Mouse (Mus musculus) embryonic facial prominence, embryonic 14.5 days (tissue): ENCODE measurements around the gene Bmp5. TPM values are rescaled to one million over a fixed set of nuclear protein-coding genes. Genes with fewer than 3 reads are reported as not detected.

Source experiments
- microRNA-seq: library from miRNA; unstranded; fragments of <30 nt; microRNA quantifications from one replicate; pipeline ENCODE4, GENCODE M21; 2016; ENCODE audit warnings: borderline number of aligned reads
- polyA plus RNA-seq: library from polyadenylated mRNA; unstranded; fragments of >200 nt; fragmentation: Nextera tagmentation; extraction: Ambion mirVana; gene quantifications from 2 replicates; pipeline ENCODE4 v1.2.1, GENCODE M21; 2014

The Bmp5 gene
- polyA plus RNA-seq, 1 experiment from 2014 or later = 12.0 TPM

Small RNA genes within 50 kb of the gene (microRNA-seq; reads per million reads assigned to microRNA genes)
- gene Gm44355 = not detected

Other genes with a start within 250 kb of the Bmp5 start
- gene Tmod3, start 215.7 kb upstream of the Bmp5 start, polyA plus RNA-seq = 124 and 125 TPM in 2 replicates
- gene Tmod2, start 164.0 kb upstream of the Bmp5 start, polyA plus RNA-seq = 28.5 and 30.3 TPM in 2 replicates
- 44.6 and 48.3 TPM in 2 replicates for gene Lysmd2, start 149.6 kb upstream of the Bmp5 start, polyA plus RNA-seq
- gene Scg3, start 91.3 kb upstream of the Bmp5 start, polyA plus RNA-seq = 5.8 and 7.0 TPM in 2 replicates
- 2.9 and 3.9 TPM in 2 replicates for gene Hmgcll1, start 239.5 kb downstream of the Bmp5 start, polyA plus RNA-seq